Mouse (Mus musculus) CD4-positive, CD25-positive, alpha-beta regulatory T cell, adult 4 months (primary cell): ENCODE data around the gene Rhbdl1. TPM values are rescaled to one million over a fixed set of nuclear protein-coding genes. Genes with fewer than 3 reads are reported as not detected.
"Not testable (repeated sequence)": the region's sequence is repeated elsewhere in the genome, so short reads cannot be mapped to it uniquely, and the experiment has no call there.

Source experiments
- ATAC-seq: one replicate; pipeline ENCODE4 v1.8.0; 2017
- polyA plus RNA-seq, 2 experiments: library from polyadenylated mRNA; unstranded; fragments of 100-300 nt; shearing (Covaris generic); gene quantifications; one replicate each; pipeline ENCODE4 v1.2.1; 2017

Rhbdl1 gene
- polyA plus RNA-seq, 2 experiments from 2014 or later, result not detected

DNA sequence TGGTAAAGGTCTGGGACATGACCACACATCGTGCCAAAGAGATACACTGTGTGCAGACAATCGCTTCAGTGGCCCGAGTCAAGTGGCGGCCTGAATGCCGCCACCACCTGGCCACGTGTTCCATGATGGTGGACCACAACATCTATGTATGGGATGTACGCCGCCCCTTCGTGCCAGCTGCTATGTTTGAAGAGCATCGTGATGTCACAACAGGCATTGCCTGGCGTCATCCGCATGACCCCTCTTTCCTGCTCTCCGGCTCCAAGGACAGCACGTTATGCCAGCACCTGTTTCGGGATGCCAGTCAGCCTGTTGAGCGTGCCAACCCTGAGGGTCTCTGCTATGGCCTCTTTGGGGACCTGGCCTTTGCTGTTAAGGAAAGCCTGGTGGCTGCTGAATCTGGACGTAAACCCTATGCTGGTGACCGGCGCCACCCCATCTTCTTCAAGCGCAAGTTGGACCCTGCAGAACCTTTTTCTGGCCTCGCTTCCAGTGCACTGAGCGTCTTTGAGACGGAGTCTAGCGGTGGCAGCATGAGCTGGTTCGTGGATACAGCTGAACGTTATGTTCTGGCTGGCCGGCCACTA is 11.0 kb downstream of the Rhbdl1 start:
- no peak for ATAC-seq

DNA sequence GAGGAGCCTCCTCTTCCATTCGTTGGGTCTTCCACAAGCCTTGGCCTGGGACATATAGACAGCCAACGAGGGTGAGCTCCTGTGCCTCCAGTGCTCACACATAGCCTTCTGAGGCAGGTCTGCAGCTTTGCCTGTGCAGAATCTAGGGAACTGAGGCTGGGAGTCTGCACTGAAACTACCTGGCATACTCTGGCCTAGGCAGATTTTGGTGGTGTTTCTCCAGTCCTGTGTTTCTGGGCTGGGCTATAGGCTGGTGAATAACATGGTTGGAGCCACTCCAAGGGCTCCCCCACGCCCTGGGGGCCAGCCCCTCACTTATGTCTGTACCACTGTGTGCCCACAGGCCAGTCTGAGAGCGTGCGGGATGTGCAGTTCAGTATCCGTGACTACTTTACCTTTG is 11.8 kb downstream of the Rhbdl1 start:
- ATAC-seq, result no peak

DNA sequence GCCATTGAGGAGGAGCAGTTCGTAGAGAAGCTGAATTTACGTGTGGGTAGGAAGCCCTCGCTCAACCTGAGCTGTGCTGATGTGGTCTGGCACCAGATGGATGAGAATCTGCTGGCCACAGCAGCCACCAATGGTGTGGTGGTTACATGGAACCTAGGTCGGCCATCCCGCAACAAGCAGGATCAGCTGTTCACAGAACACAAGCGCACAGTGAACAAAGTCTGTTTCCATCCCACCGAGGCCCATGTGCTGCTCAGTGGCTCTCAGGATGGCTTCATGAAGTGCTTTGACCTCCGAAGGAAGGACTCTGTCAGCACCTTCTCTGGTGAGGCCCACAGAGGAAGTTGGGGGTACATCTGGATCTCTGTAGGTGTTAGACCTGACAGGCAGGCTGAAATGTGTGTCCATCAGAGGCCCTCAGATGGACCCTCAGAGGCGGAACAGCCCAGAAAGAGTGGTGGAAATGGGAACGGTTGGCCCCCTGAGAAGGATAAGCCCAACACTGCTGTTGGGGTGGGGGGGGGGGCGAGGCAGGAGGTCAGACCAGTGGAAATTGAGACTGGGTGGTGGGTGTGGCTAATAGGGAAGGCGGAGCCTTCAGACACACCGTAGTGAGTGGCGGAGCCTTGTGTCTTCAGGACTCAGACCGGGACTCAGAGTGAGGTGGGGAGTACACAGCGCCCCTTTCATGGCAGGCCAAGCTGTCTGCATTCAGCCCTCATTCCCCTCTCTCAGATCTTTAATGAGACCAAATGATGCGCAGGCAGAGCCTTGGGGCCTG is 12.5 kb downstream of the Rhbdl1 start:
- ATAC-seq, result no peak

DNA sequence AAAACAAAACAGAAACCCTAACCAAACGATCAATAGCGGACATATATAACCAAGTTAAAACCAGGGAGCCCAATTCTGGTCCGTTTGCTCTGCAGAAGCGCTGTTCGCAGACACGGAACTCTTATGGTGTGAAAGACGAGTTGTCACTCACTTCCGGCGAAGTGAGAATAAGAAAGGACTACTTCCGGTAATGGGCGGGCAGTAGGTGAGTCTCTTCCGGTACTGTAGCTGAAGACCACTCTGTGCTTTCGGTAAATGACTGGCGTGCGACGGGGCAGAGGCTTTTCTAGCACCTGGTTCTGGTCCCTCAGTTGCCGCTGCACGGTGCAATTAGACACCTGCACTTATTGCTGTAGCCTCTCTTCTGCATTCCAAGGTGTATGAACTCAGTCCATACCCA is 13.6 kb downstream of the Rhbdl1 start, which contains the start of gene Wdr24:
Gene Wdr24, plus strand, starts transcription at position 176 of the 400 bp plus-strand sequence.
- peak; percentile 99 for ATAC-seq

DNA sequence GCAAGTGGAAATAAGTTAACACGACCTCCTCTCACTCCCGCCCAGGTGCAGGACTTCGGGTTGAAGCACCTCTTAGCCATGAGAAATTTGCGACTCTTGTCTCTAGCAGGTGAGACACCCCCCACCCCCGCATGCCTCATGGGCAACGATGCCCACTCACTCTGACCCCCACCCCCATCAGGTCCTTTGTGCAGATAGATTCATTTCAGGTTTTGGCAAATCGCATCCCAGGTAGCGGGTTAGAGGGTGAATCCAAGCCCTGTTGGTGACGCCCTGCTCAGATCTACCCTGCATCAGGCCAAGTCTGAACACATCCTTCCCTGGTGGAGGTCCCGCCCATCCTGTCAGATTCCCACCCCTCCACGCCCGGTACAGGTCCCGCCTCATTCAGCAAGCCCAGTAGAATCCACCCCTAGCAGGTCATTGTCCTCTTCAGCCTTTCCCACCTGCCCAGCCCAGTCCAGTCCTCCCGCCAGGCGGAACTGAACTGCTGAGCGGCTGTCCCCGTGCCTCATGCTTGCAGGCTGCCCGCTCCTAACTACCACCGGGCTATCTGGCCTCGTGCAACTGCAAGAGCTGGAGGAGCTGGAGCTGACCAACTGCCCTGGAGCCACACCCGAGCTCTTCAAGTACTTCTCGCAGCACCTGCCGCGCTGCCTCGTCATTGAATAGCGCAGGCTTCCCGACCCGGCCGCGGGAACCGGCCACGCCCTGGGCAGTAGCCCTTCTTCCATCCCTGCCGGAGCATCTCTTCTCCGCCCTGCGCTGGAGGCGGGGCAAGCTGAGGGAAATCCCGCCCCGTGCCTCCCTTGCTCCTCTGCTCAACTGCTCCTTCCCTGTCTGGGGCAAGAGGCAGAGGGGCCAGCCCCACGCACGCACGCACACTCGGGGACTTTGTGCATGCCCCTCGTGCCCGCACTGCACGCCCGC is 18.0 kb downstream of the Rhbdl1 start:
- no peak for ATAC-seq

DNA sequence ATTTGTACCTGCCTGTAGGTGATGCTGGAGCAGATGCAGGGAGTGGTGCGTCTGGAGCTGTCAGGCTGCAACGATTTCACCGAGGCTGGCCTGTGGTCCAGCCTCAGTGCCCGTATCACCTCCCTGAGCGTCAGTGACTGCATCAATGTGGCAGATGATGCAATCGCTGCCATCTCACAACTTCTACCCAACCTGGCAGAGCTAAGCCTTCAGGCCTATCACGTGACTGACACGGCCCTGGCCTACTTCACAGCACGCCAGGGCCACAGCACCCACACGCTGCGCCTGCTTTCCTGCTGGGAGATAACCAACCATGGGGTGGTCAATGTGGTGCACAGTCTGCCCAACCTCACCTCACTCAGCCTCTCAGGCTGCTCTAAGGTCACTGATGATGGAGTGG is 19.4 kb downstream of the Rhbdl1 start:
- ATAC-seq, result no peak

DNA sequence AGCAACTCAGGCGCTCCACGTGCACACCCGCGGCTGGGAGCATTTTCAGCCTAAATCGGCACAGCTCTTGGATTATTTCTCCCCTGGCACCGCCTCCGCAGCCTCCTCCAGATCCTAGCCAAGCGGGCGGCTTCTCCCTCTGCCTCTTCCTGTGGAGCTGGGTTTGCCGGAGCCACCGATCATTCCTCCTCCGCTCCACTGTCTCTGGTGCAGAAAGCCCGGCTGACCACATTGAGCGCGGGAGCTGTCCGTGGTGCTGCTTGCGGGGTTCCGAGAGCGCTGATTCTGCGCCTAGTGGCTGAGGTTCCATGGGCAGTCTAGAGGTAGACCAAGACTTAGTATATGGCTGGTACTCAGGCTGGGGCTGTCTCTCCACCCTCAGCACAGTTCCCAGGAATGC is 23.6 kb downstream of the Rhbdl1 start:
- ATAC-seq, result peak; percentile 45

DNA sequence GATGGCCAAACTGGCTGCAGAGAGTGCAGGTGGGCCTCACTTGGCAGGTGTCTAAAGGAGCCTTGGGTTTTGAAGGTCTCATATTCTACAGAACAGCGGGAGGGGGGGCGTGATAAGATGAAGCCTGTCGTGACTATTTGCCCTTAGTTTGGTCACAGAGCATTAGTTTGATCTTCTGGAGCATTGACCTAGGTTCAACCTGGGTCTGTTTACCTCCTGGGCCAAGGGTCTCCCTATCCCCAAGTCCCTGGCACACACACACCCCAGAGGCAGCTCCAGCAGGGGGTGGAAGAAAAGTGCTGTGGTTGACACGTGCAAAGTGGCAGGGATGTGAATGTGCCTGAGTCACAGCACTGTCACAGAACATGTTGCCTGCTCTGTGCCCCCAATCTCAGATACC is 26.2 kb downstream of the Rhbdl1 start:
- no peak for ATAC-seq

DNA sequence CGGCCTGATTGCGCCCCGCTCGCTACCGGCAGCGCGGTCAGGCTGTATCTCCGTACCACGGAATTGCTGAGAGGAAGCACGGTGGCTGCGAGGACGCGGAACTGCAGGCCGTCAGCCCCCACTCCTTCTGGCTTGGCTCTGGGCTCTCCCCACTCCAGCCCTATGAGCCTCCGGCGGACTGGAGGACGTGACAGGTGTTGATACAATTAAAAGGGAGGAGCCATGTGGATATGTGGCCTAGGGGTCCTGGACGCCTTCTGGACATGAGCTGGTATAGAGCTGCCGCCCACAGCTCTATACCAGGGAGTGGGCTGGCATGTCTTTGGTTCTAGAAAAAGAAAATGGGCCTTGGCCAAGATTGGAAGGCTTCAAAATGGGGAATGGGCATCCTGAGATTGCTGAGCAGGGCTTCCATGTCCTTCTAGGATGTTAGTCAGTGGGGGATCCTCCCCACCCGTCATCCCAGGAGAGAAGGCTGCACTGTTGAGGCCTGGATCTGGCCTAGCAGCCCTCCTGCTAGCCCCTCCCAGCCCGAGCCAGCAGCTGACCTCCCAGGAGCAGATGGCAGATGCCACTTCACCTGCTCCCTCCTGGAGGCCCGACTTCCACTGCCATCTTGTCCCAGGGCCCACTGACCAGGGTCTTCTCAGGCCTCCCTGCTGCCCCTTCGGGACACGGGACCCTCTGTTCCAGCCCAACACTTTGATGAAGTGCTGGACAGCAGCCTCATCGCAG is 27.3 kb downstream of the Rhbdl1 start:
- ATAC-seq, result no peak

DNA sequence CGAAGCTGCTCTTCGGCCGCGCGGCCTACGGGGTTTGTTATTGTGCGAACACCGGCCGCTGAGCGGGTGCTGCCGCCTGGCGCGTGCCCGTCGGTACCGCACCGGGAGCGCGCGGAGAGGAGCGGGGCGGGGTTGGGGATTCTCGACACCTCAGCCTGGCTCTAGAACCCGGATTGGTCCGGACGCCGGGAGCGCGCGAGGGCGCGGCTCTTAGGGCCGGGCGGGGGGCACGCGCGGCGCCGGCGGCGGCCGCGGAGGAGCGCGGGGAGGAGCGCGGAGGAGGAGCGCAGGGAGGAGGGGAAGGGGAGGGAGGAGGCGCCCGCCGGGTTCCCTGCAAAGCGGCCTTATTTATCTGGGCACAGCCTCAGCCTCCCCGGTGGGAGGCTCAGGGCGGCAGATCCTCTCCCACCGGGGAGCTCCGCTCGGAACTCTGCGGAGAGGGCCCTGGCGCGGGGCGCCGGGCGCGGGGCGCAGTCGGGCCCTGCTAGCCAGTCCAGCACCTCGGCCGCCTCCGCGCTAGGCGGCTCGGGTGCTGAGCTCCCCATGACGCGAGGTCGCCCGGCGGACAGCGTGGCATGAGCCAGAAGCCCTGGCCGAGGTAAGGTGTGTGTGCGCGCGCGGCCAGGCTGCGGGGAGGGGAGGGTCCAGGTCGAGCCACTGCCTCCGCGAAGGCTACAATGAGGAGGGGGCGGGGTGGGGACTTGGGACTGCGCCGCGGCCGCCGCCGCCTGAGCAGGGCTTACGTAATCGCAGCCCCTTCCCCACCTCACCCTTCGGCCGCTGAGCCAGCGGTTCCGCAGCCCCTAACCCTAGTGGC is 28.1 kb downstream of the Rhbdl1 start, which contains the start of gene Fbxl16:
Gene Fbxl16, plus strand, starts transcription at position 297 of the 817 bp plus-strand sequence.
- no peak for ATAC-seq

DNA sequence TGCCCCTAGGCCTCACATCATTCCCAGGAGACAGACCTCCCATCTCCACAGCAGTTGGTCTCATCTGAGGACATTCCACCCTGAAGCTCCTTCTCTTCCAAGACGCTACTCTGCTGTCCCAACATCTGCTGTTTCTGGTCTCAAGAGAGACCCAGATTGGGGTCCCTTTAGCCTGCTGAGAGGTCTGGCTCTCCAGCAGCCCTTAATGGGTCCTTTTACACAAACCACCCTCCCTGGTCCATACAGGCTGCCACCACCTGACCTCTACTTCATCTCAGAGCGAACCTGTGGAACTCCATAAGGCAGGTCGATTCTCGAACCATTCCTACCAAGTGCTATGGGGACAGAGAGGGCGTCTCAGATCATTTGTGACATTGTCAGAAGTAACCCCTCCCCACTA is 29.1 kb downstream of the Rhbdl1 start:
- no peak for ATAC-seq

DNA sequence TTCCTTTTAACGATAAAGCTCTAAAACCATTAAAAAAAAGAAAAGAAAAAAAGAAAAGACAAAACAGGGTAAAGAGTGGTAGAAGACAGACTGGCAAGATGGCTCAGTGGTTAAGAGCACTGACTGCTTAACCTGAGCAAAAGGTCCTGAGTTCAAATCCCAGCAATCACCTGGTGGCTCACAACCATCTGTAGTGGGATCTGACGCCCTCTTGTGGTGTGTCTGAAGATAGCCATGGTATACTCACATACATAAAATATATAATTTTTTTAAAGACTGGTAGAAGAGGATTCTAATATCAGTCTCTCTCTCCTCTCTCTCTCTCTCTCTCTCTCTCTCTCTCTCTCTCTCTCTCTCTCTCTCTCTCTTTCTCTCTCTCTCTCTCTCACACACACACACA is 29.6 kb downstream of the Rhbdl1 start:
- ATAC-seq, result not testable (repeated sequence)

DNA sequence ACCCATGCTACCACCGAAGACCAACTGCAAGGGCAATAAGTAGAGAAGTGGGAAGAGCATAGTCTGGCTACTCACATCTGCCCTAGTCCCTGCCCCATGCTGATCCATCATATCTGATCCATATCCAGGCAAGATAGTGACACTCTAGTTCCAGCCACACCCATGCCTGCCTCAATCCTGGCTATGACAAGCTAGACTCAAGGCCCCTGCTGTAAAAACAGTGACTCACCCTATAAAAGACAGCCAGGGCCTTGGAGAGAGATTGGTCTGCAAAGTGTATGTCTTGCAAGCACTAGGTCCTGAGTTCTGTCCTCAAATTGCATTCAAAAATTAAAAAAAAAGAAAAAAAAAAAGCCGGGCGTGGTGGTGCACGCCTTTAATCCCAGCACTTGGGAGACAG is 30.6 kb downstream of the Rhbdl1 start:
- no peak for ATAC-seq

DNA sequence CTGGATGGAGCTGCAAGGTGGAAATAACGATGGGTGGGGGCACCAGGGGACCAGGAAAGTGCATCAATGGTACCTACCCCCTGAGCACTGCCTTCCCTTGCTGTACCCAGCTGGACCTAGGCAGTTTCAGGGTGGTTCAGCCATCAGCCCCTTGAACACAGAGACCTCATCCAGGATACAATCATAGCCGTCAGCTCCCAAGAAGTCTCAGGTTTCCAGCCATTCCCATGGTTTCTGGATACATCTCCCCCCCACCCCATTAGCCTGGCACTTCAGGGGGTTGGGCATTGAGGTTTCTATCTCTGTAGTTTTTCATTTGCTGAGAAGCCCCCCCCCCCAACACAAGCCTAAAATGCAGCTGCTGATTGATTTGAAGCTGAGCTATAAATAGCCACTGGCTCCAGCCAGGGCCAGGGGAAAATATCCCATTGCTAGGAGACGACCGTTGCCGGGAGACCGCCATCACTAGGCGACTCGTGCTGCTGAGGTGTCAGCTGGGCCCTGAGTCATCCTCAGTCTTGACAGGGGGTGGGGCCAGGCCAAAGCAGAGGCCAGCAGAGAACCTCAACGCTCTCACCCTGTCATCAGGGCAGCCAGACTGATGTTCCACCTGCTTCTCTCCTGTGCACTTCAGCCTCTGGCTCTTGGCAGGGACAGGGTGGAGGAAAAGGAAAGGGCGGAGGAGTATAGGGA is 34.1 kb downstream of the Rhbdl1 start:
- ATAC-seq, result no peak

DNA sequence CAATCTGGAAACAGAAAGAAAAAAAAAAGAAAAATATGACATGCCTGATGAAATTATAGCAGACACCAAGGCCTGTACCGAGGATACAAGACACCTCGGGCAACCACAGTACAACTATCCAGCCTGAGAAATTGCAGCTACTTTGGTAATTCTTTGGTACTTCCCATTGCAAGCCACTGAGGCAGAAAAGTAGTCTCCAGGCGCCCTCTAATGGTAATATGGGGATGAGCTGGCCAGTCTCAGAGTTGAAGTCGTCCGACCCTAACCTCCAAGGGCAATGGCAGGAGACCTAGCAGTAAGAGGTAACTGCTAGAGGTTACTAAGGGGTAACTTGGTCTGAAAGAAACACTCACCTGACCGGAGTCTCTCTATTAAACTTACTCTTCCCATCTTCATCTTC is 36.1 kb downstream of the Rhbdl1 start:
- ATAC-seq, result peak; percentile 81

DNA sequence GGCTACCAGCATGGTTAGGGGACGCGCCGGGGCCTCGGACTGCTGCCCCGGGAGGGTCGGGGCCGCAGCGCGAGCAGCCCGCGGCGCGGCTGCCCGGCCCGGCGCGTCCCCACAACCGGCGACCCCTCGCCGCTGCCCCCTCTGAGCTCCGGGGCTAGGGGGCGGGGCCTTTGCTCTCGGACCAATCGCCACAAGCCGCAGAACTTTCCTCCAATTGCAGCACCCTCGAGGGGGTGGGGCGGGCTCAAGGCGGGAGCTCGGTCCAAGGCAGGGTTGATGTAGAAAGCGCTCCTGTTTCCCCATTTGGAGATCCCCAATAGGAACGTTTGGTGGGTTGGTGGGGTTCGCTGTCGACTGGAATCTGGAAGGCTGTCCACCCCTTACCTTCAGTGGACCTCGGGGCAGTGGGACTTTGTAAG is 40.1 kb downstream of the Rhbdl1 start, which contains the start of gene Metrn:
Gene Metrn, minus strand, starts transcription at position 186 of the 419 bp plus-strand sequence.
- peak; percentile 60 for ATAC-seq

DNA sequence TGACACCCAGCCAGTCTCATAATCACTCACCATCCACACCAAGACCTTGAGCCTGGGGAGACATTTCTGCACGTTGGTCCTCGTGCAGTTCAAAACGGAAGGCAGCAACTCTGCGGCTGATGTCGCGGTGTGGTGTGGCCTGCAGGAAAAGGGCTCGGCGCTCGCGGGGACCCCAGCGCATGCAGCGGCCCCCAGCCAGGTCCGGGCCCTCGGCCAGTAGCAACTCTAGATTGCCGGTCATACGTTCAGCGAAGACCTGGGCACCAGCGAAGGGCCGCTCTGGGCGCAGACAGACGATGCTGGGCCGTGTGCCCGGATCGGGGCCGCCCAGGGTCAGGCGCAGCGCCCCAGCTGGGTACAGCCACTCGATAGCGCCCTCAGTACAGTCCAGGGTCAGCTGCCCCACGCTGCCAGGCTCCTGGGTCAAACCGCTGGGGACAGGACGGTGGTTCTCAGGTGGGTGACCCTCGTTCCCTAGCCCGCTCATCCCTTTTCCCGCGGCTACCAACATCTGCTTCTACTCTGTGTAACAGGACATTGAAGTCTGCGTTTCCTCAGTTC is 40.8 kb downstream of the Rhbdl1 start:
- no peak for ATAC-seq

DNA sequence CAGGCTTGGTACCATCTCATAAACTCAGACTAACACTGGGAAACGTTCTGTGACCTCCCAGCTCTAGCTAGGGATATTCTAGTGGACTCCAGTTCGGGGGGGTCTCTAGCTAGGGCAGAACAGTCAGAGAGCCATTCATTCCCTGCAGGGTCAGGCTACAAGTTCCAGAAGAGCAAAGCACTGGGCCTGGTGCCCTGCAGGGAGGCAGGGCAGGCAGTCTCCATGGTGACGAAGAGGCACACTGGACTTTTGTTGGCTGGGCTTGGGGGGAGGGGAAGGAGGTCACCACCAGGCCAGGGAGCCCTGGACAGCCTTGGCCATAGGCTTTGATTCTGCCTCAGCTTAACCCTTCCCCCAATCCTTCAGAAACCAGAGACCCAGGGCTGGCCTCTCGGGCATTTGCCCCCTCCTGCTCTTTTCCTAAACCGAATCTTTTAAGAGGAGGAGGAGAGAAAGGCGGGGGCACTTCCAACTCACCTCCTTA is 41.4 kb downstream of the Rhbdl1 start, which contains the start of gene AC134908.4:
Gene AC134908.4, minus strand, starts transcription at position 51 of the 484 bp plus-strand sequence.
- no peak for ATAC-seq

DNA sequence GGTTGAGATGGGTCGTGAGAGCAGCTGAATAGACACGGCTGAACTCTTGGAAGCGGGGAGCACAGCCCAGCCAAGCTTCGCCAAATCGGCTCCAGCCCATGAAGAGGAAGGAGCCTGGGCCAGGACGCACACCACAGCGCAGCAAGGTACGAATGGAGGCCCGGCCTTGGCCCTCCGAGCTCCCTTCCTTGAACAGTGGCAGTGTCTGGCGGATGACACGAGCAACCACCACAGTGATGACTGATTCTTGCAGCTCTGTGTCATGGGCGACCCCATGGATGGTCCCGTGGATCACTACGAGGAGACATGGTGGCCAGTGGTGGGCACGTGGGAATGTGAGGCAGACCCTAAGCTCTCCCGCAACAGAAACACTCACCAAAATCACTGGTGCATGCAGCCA is 42.1 kb downstream of the Rhbdl1 start:
- ATAC-seq, result no peak

DNA sequence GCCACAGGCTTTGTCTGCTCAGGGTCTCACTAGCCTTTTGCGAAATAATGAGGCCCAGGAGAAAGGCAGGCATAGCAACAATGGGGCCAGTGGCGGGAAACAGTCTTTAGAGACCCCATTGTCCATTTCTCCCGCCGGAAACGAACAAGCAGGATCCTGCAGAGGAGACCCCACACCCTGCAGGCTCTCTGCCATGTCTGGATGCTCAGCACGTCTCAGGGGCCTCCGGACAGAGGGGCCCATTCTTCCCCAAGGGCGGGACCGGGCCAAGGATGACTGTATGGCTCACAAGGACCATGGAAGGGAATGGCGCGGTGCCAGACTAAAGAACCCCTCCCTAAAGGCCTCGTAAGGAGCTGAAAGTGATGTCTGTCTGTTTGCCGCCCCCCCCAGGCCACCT is 42.9 kb downstream of the Rhbdl1 start:
- ATAC-seq, result no peak
